In the genomic region with DNA sequence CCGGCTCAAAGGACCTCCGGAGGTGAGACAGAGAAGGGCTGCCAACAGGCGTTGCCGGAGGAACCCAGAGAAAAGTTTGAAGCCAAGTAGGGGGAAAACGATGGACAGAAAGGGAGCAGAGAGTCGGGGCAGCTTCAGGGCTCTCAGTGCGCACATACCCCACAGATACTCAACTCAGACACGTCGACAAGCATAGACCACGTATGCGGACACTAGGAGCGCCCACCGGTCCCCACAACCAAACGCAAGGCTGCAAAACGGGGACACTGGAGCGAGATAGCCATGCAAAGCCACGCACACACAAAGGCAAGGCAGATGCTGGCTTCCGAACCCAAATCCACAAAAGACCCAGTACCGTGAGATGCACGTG, we compare ENCODE assay signal across 8 mouse cellular contexts. TPM values are rescaled to one million over a fixed set of nuclear protein-coding genes. Genes with fewer than 3 reads are reported as not detected.
A peak's percentile ranks its signal among the peaks of the same experiment; 100 is the strongest.
DNase-seq lines count a peak whose midpoint lies in the region; ATAC-seq and TF ChIP-seq lines count a peak whose summit lies in the region.

No protein-coding gene starts in this region.

- under 1% methylated on average over 20 of the region's 20 CpGs for WGBS in heart, embryonic 11.5 days (ENCODE audit: insufficient replicate concordance)
- under 1% methylated on average over 20 of the region's 20 CpGs for WGBS in forebrain, postnatal 0 days
- 1% methylated on average over 20 of the region's 20 CpGs for WGBS in liver, postnatal 0 days (ENCODE audit: insufficient replicate concordance)

- TF ChIP-seq EP300 in liver, postnatal 0 days (IDR thresholded peaks at IDR 0.05; ENCODE audit: low read depth), result no peak

- H3K36me3 ChIP-seq in heart, embryonic 11.5 days (ENCODE audit: control insufficient read depth, insufficient read depth, low read length), result no peaks in the 10 kb centered on the region
- peaks cover 22% of the 10 kb centered on the region; the same call in 1 of the 2 replicates for H3K36me3 ChIP-seq in E14TG2a.4 (ENCODE audit: insufficient read depth, low read length)
- no peaks in the 10 kb centered on the region for H3K36me3 ChIP-seq in forebrain, postnatal 0 days (ENCODE audit: insufficient read depth)
- no peaks in the 10 kb centered on the region for H3K36me3 ChIP-seq in liver, postnatal 0 days (replicated peaks; ENCODE audit: insufficient read depth, low read length)

- H3K4me2 ChIP-seq in heart, embryonic 11.5 days, result peak overlapping the region; percentile 81
- peak overlapping the region; percentile 91 for H3K4me2 ChIP-seq in forebrain, postnatal 0 days (ENCODE audit: low read depth)
- H3K4me2 ChIP-seq in liver, postnatal 0 days (ENCODE audit: low read depth, low read length), result peak overlapping the region; percentile 86

- H3K27me3 ChIP-seq in heart, embryonic 11.5 days (ENCODE audit: control insufficient read depth, insufficient read depth, low read length), result no peaks in the 10 kb centered on the region
- peaks cover 16% of the 10 kb centered on the region for H3K27me3 ChIP-seq in E14TG2a.4 (ENCODE audit: insufficient read depth, low read length)
- no peaks in the 10 kb centered on the region for H3K27me3 ChIP-seq in forebrain, postnatal 0 days (ENCODE audit: insufficient read depth, low read length)
- H3K27me3 ChIP-seq in liver, postnatal 0 days (ENCODE audit: insufficient read depth, low read length), result peaks cover 14% of the 10 kb centered on the region

- no peak; the same call in 1 of the 2 replicates for ATAC-seq in heart, embryonic 11.5 days (replicated peaks; ENCODE audit: insufficient number of reproducible peaks, low FRiP score, low TSS enrichment)
- ATAC-seq in forebrain, postnatal 0 days, result peak; percentile 25
- peak; percentile 1 for ATAC-seq in liver, postnatal 0 days
- ATAC-seq in erythroid progenitor cell, adult 5-6 weeks (replicated peaks; ENCODE audit: low FRiP score, poor library complexity, severe bottlenecking), result no peak

- H3K9me3 ChIP-seq in heart, embryonic 11.5 days (replicated peaks; ENCODE audit: control insufficient read depth, low read length), result no peaks in the 10 kb centered on the region
- peaks cover 32% of the 10 kb centered on the region for H3K9me3 ChIP-seq in E14TG2a.4 (ENCODE audit: low read length)
- no peaks in the 10 kb centered on the region for H3K9me3 ChIP-seq in forebrain, postnatal 0 days (ENCODE audit: low read length)
- peaks cover 3% of the 10 kb centered on the region; the same call in 1 of the 2 replicates for H3K9me3 ChIP-seq in liver, postnatal 0 days (ENCODE audit: low read length)

- peak overlapping the region; percentile 61 for H3K4me3 ChIP-seq in heart, embryonic 11.5 days (ENCODE audit: low read depth, low read length)
- peak overlapping the region; percentile 92 for H3K4me3 ChIP-seq in E14TG2a.4 (replicated peaks; ENCODE audit: low read length)
- H3K4me3 ChIP-seq in forebrain, postnatal 0 days (ENCODE audit: low read depth, low read length), result peak overlapping the region; percentile 81
- peak overlapping the region; percentile 67 for H3K4me3 ChIP-seq in liver, postnatal 0 days (ENCODE audit: low read depth, low read length)

- H3K4me1 ChIP-seq in heart, embryonic 11.5 days (ENCODE audit: control insufficient read depth, insufficient read depth, low read length), result peaks cover 24% of the 10 kb centered on the region
- peaks cover 48% of the 10 kb centered on the region for H3K4me1 ChIP-seq in E14TG2a.4 (replicated peaks; ENCODE audit: low read depth, low read length)
- H3K4me1 ChIP-seq in forebrain, postnatal 0 days (ENCODE audit: insufficient read depth), result 0 out of 2 replicates have a peak, but pooled peaks cover 7% of the 10 kb centered on the region
- peaks cover 20% of the 10 kb centered on the region for H3K4me1 ChIP-seq in liver, postnatal 0 days (ENCODE audit: insufficient read depth)

- no peak for DNase-seq in heart, adult 8-10 months (ENCODE audit: low spot score)
- no peak for DNase-seq in forebrain, postnatal 0 days
- DNase-seq in liver, postnatal 0 days, result no peak
- DNase-seq in testis, postnatal 10 days (ENCODE audit: low spot score), result no peak
- DNase-seq in right cerebral cortex, postnatal 14 days, result no peak

- TF ChIP-seq CTCF in E14TG2a.4 (conservative IDR thresholded peaks at IDR 0.05; ENCODE audit: low read length), result no peak
- TF ChIP-seq CTCF in forebrain, postnatal 0 days (IDR thresholded peaks at IDR 0.05; ENCODE audit: low read depth), result no peak
- no peak for TF ChIP-seq CTCF in liver, postnatal 0 days (IDR thresholded peaks at IDR 0.05; ENCODE audit: low read depth)

- H3K9ac ChIP-seq in heart, embryonic 11.5 days (ENCODE audit: low read depth, low read length), result peak overlapping the region; percentile 75
- H3K9ac ChIP-seq in forebrain, postnatal 0 days, result peak overlapping the region; percentile 89
- peak overlapping the region; percentile 72 for H3K9ac ChIP-seq in liver, postnatal 0 days (replicated peaks)

- H3K27ac ChIP-seq in heart, embryonic 11.5 days (ENCODE audit: low read depth, low read length), result peak overlapping the region; percentile 65
- H3K27ac ChIP-seq in forebrain, postnatal 0 days (ENCODE audit: low read depth, low read length), result peak overlapping the region; percentile 85
- H3K27ac ChIP-seq in liver, postnatal 0 days (ENCODE audit: low read depth), result peak overlapping the region; percentile 88

RNA-seq across cellular contexts. Expression of gene Tsku, which starts 0.5 kb away (rescaled TPM):
- polyA plus RNA-seq in heart, embryonic 11.5 days (2014; fragmentation: Nextera tagmentation; extraction: Ambion mirVana), result 6.4 and 6.8 TPM in 2 replicates
- 1 to 10 TPM; 1.9 to 2.8 (median 2.5) TPM for total RNA-seq in heart, adult 8-10 months (2022)
- 20.2 and 24.8 TPM in 2 replicates for total RNA-seq in forebrain, postnatal 0 days (2014; rRNA removed)
- 5.4 and 6.2 TPM in 2 replicates for polyA plus RNA-seq in forebrain, postnatal 0 days (2015; fragmentation: Nextera tagmentation; extraction: Ambion mirVana)
- polyA plus RNA-seq in liver, postnatal 0 days (2015; fragmentation: Nextera tagmentation; extraction: Ambion mirVana), result 8.3 and 18.9 TPM in 2 replicates
- total RNA-seq in erythroid progenitor cell, adult 5-6 weeks (2015; ENCODE audit: low replicate concordance), result not detected in 2 replicates
- 0.51 TPM in 1 of 2 replicates, not detected in the other for total RNA-seq in erythroid progenitor cell, adult 5-6 weeks (2017; ENCODE audit: low replicate concordance)

RNA-seq across cellular contexts. Expression of gene Acer3, which starts 39.6 kb away (rescaled TPM):
- polyA plus RNA-seq in heart, embryonic 11.5 days (2014; fragmentation: Nextera tagmentation; extraction: Ambion mirVana), result 23.8 and 26.0 TPM in 2 replicates
- 10 to 100 TPM in 3 of 4 experiments, 1 to 10 TPM in 1; 7.6 to 13.8 (median 12.4) TPM for total RNA-seq in heart, adult 8-10 months (2022)
- 12.1 TPM in 2 replicates for total RNA-seq in forebrain, postnatal 0 days (2014; rRNA removed)
- 7.9 and 14.1 TPM in 2 replicates for polyA plus RNA-seq in forebrain, postnatal 0 days (2015; fragmentation: Nextera tagmentation; extraction: Ambion mirVana)
- 18.7 and 19.4 TPM in 2 replicates for polyA plus RNA-seq in liver, postnatal 0 days (2015; fragmentation: Nextera tagmentation; extraction: Ambion mirVana)
- total RNA-seq in erythroid progenitor cell, adult 5-6 weeks (2015; ENCODE audit: low replicate concordance), result 21.3 and 36.9 TPM in 2 replicates
- 31.0 and 68.0 TPM in 2 replicates for total RNA-seq in erythroid progenitor cell, adult 5-6 weeks (2017; ENCODE audit: low replicate concordance)

Comparison
In these comparisons a context has a peak if more than half of its experiments do, and no peak if none do; other contexts are left out.
1. ATAC-seq: peak in forebrain, postnatal 0 days (single experiment) and liver, postnatal 0 days (single experiment); none in heart, embryonic 11.5 days (single experiment) and erythroid progenitor cell, adult 5-6 weeks (single experiment).
2. Peak in every context shown above with its lines, with median percentiles within 50 percentile points of each other: H3K27ac ChIP-seq, H3K4me2 ChIP-seq, H3K4me3 ChIP-seq and H3K9ac ChIP-seq.